Mouse (Mus musculus): ENCODE measurements around the gene Ninj2.

- no peak for TF ChIP-seq POLR2A (IDR thresholded peaks at IDR 0.05; ENCODE audit: low read depth, low read length)
- no peak for TF ChIP-seq CTCF (conservative IDR thresholded peaks at IDR 0.05 in 1 of 2, IDR thresholded peaks at IDR 0.05 in 1 of 2; ENCODE audit: low read depth in 2 of 2, low read length in 2 of 2)
- no peak for TF ChIP-seq CHD1 (IDR thresholded peaks at IDR 0.05; ENCODE audit: low read depth, low read length)
- no peak for TF ChIP-seq TCF12 (IDR thresholded peaks at IDR 0.05; ENCODE audit: low read depth, low read length)
- no peak for TF ChIP-seq POLR2AphosphoS2 (IDR thresholded peaks at IDR 0.05; ENCODE audit: low read depth, low read length)
These were observed 11.6 kb upstream of the Ninj2 start for GRCm38 (mm10) chr6:120081516-120081915.
